Mouse (Mus musculus) cortical plate, adult 2 months (tissue): Measurements from ENCODE around the gene Phf14.

Source experiments
- CTCF ChIP-seq: fragments of 200-500 bp; IDR thresholded peaks from 2 replicates; pipeline ENCODE4 v1.5.1; 2011; ENCODE audit warnings: mild to moderate bottlenecking, control low read depth, low read length; ENCODE audit not compliant: insufficient read depth; ENCODE audit errors: extremely low read depth
- POLR2A ChIP-seq: fragments of 200-500 bp; IDR thresholded peaks from 2 replicates; pipeline ENCODE4 v1.6.1; 2011; ENCODE audit warnings: mild to moderate bottlenecking, low read length, control low read depth; ENCODE audit not compliant: insufficient read depth; ENCODE audit errors: extremely low read depth

DNA sequence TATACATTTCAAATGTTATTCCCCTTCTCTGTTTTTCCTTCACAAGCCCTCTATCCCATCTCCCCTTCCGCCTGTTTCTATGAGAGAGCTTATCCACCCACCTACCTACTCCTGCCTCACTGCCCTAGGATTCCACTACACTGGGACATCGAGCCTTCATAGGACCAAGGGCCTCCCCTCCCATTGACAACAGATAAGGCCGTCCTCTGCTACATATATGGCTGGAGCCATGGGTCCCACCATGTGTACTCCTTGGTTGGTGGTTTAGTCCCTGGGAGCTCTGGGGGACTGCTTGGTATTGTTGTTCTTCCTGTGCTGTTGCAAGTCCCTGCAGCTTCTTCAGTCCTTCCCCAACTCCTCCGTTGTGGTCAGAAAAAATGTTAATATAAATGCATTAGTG is 97.8 kb downstream of the Phf14 start:
- TF ChIP-seq CTCF = no peak
- TF ChIP-seq POLR2A = no peak
